Mouse (Mus musculus) WW6 (cell line): ENCODE data around the gene Ern1.
A peak's percentile ranks its signal among the peaks of the same experiment; 100 is the strongest.
"Not testable (repeated sequence)": the region's sequence is repeated elsewhere in the genome, so short reads cannot be mapped to it uniquely, and the experiment has no call there.

ENCODE experiments used
- DNase-seq: peaks from one replicate; pipeline ENCODE4 v3.0.0-alpha.2; 2013; ENCODE audit warnings: low read depth, low spot score

Ern1 gene

GRCm38 (mm10) chr11:106437543-106437942 lies 50.1 kb downstream of the Ern1 start:
- DNase-seq: no peak

- no peak for DNase-seq
Observed at GRCm38 (mm10) chr11:106437039-106437438, 50.6 kb downstream of the Ern1 start.

GRCm38 (mm10) chr11:106430392-106430791 lies 57.3 kb downstream of the Ern1 start:
- DNase-seq: no peak

GRCm38 (mm10) chr11:106429689-106430088 lies 58.0 kb downstream of the Ern1 start:
- no peak for DNase-seq

GRCm38 (mm10) chr11:106428556-106428955 lies 59.1 kb downstream of the Ern1 start:
- DNase-seq: no peak

- DNase-seq: no peak
Observed at GRCm38 (mm10) chr11:106428106-106428505, 59.5 kb downstream of the Ern1 start.

GRCm38 (mm10) chr11:106426447-106426846 lies 61.2 kb downstream of the Ern1 start:
- DNase-seq: no peak

- no peak for DNase-seq
Observed at GRCm38 (mm10) chr11:106425201-106425600, 62.5 kb downstream of the Ern1 start.

- DNase-seq: no peak
Observed at GRCm38 (mm10) chr11:106419262-106420102, 68.2 kb downstream of the Ern1 start.

GRCm38 (mm10) chr11:106418622-106419196 lies 68.9 kb downstream of the Ern1 start:
- DNase-seq: peak; percentile 71

GRCm38 (mm10) chr11:106417860-106418259 lies 69.8 kb downstream of the Ern1 start:
- DNase-seq: no peak

- DNase-seq: no peak
Observed at GRCm38 (mm10) chr11:106416331-106416730, 71.3 kb downstream of the Ern1 start.

GRCm38 (mm10) chr11:106412641-106413360 lies 74.9 kb downstream of the Ern1 start:
- DNase-seq: no peak

GRCm38 (mm10) chr11:106411157-106411556 lies 76.5 kb downstream of the Ern1 start:
- DNase-seq: no peak

- no peak for DNase-seq
Observed at GRCm38 (mm10) chr11:106410507-106410906, 77.1 kb downstream of the Ern1 start.

GRCm38 (mm10) chr11:106410011-106410410 lies 77.6 kb downstream of the Ern1 start:
- no peak for DNase-seq

- no peak for DNase-seq
Observed at GRCm38 (mm10) chr11:106398481-106398880, 89.2 kb downstream of the Ern1 start.

- no peak for DNase-seq
Observed at GRCm38 (mm10) chr11:106397656-106398055, 90.0 kb downstream of the Ern1 start.

GRCm38 (mm10) chr11:106394055-106394454 lies 93.6 kb downstream of the Ern1 start:
- not testable (repeated sequence) for DNase-seq

GRCm38 (mm10) chr11:106393331-106393616 lies 94.4 kb downstream of the Ern1 start:
- no peak for DNase-seq

GRCm38 (mm10) chr11:106392597-106393330 lies 94.9 kb downstream of the Ern1 start:
- no peak for DNase-seq
